29 mouse cellular contexts compared by ENCODE assay signal in the genomic region with DNA sequence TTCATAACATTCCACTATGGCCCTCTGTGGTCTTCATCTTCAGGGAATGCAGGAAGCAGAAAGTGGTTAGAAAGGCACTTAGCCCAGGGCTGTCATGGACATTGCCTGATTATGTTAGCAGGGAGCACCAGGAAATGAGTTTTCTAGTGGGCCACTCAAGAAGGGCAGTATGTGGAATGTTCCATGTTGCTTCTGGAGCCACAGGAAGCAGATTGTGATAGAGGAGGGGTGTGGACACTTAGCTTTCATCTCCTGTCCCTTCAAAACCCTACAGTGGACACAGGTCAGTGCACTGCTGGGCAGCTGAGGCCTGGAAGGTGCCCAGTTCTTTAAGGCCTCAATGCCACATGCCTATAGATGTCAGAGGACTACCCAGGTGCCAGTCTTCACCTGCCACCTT. TPM values are rescaled to one million over a fixed set of nuclear protein-coding genes. Genes with fewer than 3 reads are reported as not detected.
DNase-seq lines count a peak whose midpoint lies in the region; ATAC-seq and TF ChIP-seq lines count a peak whose summit lies in the region.
"Had no signal": no experiment of that assay in that cellular context is flagged by ENCODE, and none has a peak within 500 bp of the region (broad histone marks: within the 10 kb centered on the region; RNA-seq: fewer than 3 reads in every experiment).

No protein-coding gene starts in this region.

- H3K27me3 ChIP-seq in heart, embryonic 12.5 days (replicated peaks) = no peaks in the 10 kb centered on the region
- no peaks in the 10 kb centered on the region for H3K27me3 ChIP-seq in kidney, adult 2 months (replicated peaks; ENCODE audit: control insufficient read depth, insufficient read depth, low read length)
- H3K27me3 ChIP-seq in cerebellum, adult 2 months (ENCODE audit: control insufficient read depth, insufficient read depth, low read length) = no peaks in the 10 kb centered on the region
- H3K27me3 ChIP-seq: CH12.LX; embryonic facial prominence, embryonic 13.5 days; embryonic facial prominence, embryonic 15.5 days; forebrain, embryonic 13.5 days; forebrain, embryonic 15.5 days; Patski had no signal

- intact Hi-C loops in heart, postnatal 25 days (cut with DNase I) = no loop called here

- TF ChIP-seq CTCF in kidney, adult 2 months (conservative IDR thresholded peaks at IDR 0.05; ENCODE audit: insufficient read depth, insufficient read length, low read depth, low read length) = no peak
- TF ChIP-seq CTCF in cerebellum, adult 2 months (IDR thresholded peaks at IDR 0.05; ENCODE audit: borderline replicate concordance, insufficient read depth, low read depth, low read length) = no peak

- no peak overlapping the region for H3K9ac ChIP-seq in heart, embryonic 12.5 days
- H3K9ac ChIP-seq: embryonic facial prominence, embryonic 13.5 days; embryonic facial prominence, embryonic 15.5 days; forebrain, embryonic 13.5 days; forebrain, embryonic 15.5 days; forebrain, postnatal 0 days had no signal

- ATAC-seq in heart, embryonic 12.5 days (ENCODE audit: insufficient number of reproducible peaks, low FRiP score) = 0 out of 2 replicates have a peak, but pooled peaks have one; percentile 36
- ATAC-seq: activated CD4-positive, CD25-positive, alpha-beta regulatory T cell, adult 4 months; CD4-positive, CD25-positive, alpha-beta regulatory T cell, adult 4 months; forebrain, embryonic 13.5 days; forebrain, embryonic 15.5 days; forebrain, postnatal 0 days; Patski had no signal

- H3K27ac ChIP-seq in heart, embryonic 12.5 days (ENCODE audit: poor library complexity, severe bottlenecking) = peak overlapping the region; percentile 41; the same call in 1 of the 2 replicates
- H3K27ac ChIP-seq in kidney, adult 2 months (ENCODE audit: insufficient read depth, low read depth, low read length) = no peak overlapping the region
- peak overlapping the region; percentile 19; the same call in 1 of the 2 replicates for H3K27ac ChIP-seq in brown adipose tissue, adult 24 weeks (replicated peaks; ENCODE audit: low read depth, low read length)
- H3K27ac ChIP-seq in cerebellum, adult 2 months (ENCODE audit: insufficient read depth, low read length) = no peak overlapping the region
- H3K27ac ChIP-seq: embryonic facial prominence, embryonic 13.5 days; embryonic facial prominence, embryonic 15.5 days; forebrain, embryonic 13.5 days; forebrain, embryonic 15.5 days had no signal

- H3K4me2 ChIP-seq in heart, embryonic 12.5 days = no peak overlapping the region
- H3K4me2 ChIP-seq: embryonic facial prominence, embryonic 13.5 days; embryonic facial prominence, embryonic 15.5 days; forebrain, embryonic 13.5 days; forebrain, embryonic 15.5 days had no signal

- DNase-seq in heart, postnatal 25 days (ENCODE audit: low spot score) = no peak
- DNase-seq in kidney, adult 2 months = peak; percentile 34
- DNase-seq in kidney, adult 18-20 months = no peak
- peak; percentile 60 for DNase-seq in 3T3-L1 (ENCODE audit: low read depth, low spot score)
- DNase-seq in neural tube, embryonic 10.5 days (ENCODE audit: extremely low spot score, low spot score) = no peak
- no peak for DNase-seq in cerebellum, adult 2 months
- DNase-seq: adrenal gland, adult 8-10 months; adrenal gland, postnatal 14 days; adrenal gland, postnatal 36 days; B cell, adult 2 months; cerebellum, adult 11 months; cerebellum, adult 18-20 months; cerebellum, adult 9-10 months; cerebellum, postnatal 14 days; cerebellum, postnatal 36 days; embryo, embryonic 11 days; forebrain, postnatal 0 days had no signal

- peaks cover 18% of the 10 kb centered on the region for H3K36me3 ChIP-seq in heart, embryonic 12.5 days
- no peaks in the 10 kb centered on the region for H3K36me3 ChIP-seq in kidney, adult 2 months (ENCODE audit: control insufficient read depth, insufficient read depth, low read length)
- H3K36me3 ChIP-seq: embryonic facial prominence, embryonic 13.5 days; embryonic facial prominence, embryonic 15.5 days; forebrain, embryonic 15.5 days; G1E had no signal

- no peak for TF ChIP-seq POLR2A in kidney, adult 2 months (IDR thresholded peaks at IDR 0.05; ENCODE audit: low read depth, low read length)
- no peak for TF ChIP-seq POLR2A in cerebellum, adult 2 months (IDR thresholded peaks at IDR 0.05; ENCODE audit: borderline replicate concordance, insufficient read depth, low read length)

- H3K4me3 ChIP-seq in heart, embryonic 12.5 days = no peak overlapping the region
- H3K4me3 ChIP-seq in kidney, adult 2 months (ENCODE audit: insufficient read depth, low read depth, low read length) = no peak overlapping the region
- no peak overlapping the region for H3K4me3 ChIP-seq in brown adipose tissue, adult 24 weeks (ENCODE audit: insufficient read depth, low read depth, low read length)
- H3K4me3 ChIP-seq in cerebellum, adult 2 months (replicated peaks; ENCODE audit: insufficient read depth, low read depth, low read length) = no peak overlapping the region
- H3K4me3 ChIP-seq: embryonic facial prominence, embryonic 13.5 days; embryonic facial prominence, embryonic 15.5 days; forebrain, embryonic 13.5 days; forebrain, embryonic 15.5 days had no signal

- peaks cover 16% of the 10 kb centered on the region for H3K4me1 ChIP-seq in heart, embryonic 12.5 days (replicated peaks)
- H3K4me1 ChIP-seq in kidney, adult 2 months (ENCODE audit: control insufficient read depth, insufficient read depth, low read length) = no peaks in the 10 kb centered on the region
- H3K4me1 ChIP-seq in brown adipose tissue, adult 24 weeks (ENCODE audit: control insufficient read depth, insufficient read depth, insufficient read length, low read length) = peaks cover 13% of the 10 kb centered on the region; the same call in 1 of the 2 replicates
- H3K4me1 ChIP-seq in cerebellum, adult 2 months (ENCODE audit: control insufficient read depth, insufficient read depth, low read length) = no peaks in the 10 kb centered on the region
- H3K4me1 ChIP-seq: embryonic facial prominence, embryonic 13.5 days; embryonic facial prominence, embryonic 15.5 days; forebrain, embryonic 13.5 days; forebrain, embryonic 15.5 days had no signal

- H3K9me3 ChIP-seq in heart, embryonic 12.5 days (replicated peaks) = peaks cover 5% of the 10 kb centered on the region; the same call in 1 of the 2 replicates
- H3K9me3 ChIP-seq: embryonic facial prominence, embryonic 15.5 days; forebrain, embryonic 13.5 days; forebrain, embryonic 15.5 days; G1E had no signal

RNA-seq across cellular contexts. Expression of a gene that starts 20.4 kb away (rescaled TPM):
- polyA plus RNA-seq in heart, embryonic 12.5 days (2016; fragmentation: Nextera tagmentation; extraction: Ambion mirVana) = 17.6 and 17.9 TPM in 2 replicates
- 100 to 1,000 TPM; 111 to 119 TPM for total RNA-seq in heart, postnatal 25 days (2021)
- 20.7 and 20.8 TPM in 2 replicates for polyA plus RNA-seq in kidney, adult 2 months (2012; rRNA removed)
- polyA plus RNA-seq in brown adipose tissue, adult 24 weeks (2012; ENCODE audit: insufficient read depth, insufficient read length, missing spikeins) = 13.8 and 22.9 TPM in 2 replicates
- polyA plus RNA-seq in cerebellum, adult 2 months (2012; rRNA removed) = 4.7 and 5.9 TPM in 2 replicates
- total RNA-seq: common myeloid progenitor, adult 5-6 weeks had no signal
- polyA plus RNA-seq: activated CD4-positive, CD25-positive, alpha-beta regulatory T cell, adult 4 months; CD4-positive, CD25-positive, alpha-beta regulatory T cell, adult 4 months; G1E had no signal

Comparison
In these comparisons a context has a peak if more than half of its experiments do, and no peak if none do; other contexts are left out.
1. DNase-seq: peak in kidney, adult 2 months (single experiment) and 3T3-L1 (single experiment); none in heart, postnatal 25 days (single experiment), kidney, adult 18-20 months (single experiment), neural tube, embryonic 10.5 days (single experiment) and cerebellum, adult 2 months (0 of 2).
2. H3K27ac ChIP-seq: peak in heart, embryonic 12.5 days (single experiment) and brown adipose tissue, adult 24 weeks (single experiment); none in kidney, adult 2 months (single experiment) and cerebellum, adult 2 months (single experiment).